Mouse (Mus musculus) liver, adult 2 months (tissue): Measurements from ENCODE around the gene Clec3a.

Source experiments
- CTCF ChIP-seq: fragments of 200-500 bp; IDR thresholded peaks from 2 replicates; pipeline ENCODE4 v1.5.1; 2011; ENCODE audit warnings: low read depth, low read length, control low read depth
- POLR2A ChIP-seq: fragments of 200-500 bp; IDR thresholded peaks from 2 replicates; pipeline ENCODE4 v1.6.1; 2011; ENCODE audit warnings: low read length, control low read depth; ENCODE audit not compliant: insufficient read depth; ENCODE audit errors: extremely low read depth

DNA sequence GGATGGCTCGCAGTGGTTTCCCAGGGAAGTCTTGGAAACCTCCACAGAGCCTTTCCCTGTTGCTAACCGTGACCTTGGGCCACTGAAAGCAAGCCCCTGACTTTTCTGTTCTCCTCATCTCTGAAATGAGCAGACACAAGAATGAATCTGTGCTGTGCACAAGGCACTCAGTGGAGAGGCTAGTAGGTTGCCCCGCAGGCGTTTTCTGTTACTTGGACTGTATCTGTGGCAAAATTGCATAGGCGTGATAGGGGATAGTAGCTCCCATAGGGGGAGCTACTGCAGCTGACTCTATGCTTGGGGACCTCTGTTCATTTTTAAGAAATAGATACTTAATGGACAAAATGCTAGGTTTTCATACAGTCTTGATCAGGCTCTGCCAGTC is 22.3 kb downstream of the Clec3a start:
- TF ChIP-seq POLR2A (no peak), CTCF (no peak)
